Mouse (Mus musculus): ENCODE data around the gene Abcc4.
A peak's percentile ranks its signal among the peaks of the same experiment; 100 is the strongest.

Abcc4 gene

GRCm38 (mm10) chr14:118638447-118639275, 67.4 kb downstream of the Abcc4 start:
- no peak for DNase-seq (ENCODE audit: low spot score)

GRCm38 (mm10) chr14:118635493-118636183, 70.4 kb downstream of the Abcc4 start:
- DNase-seq (ENCODE audit: low spot score) = peak; percentile 35

- DNase-seq (ENCODE audit: low spot score) = no peak
Observed at GRCm38 (mm10) chr14:118629649-118630048, 76.4 kb downstream of the Abcc4 start.

- DNase-seq (ENCODE audit: low spot score) = no peak
Observed at GRCm38 (mm10) chr14:118621449-118621789, 84.6 kb downstream of the Abcc4 start.

- no peak for DNase-seq (ENCODE audit: low spot score)
Observed at GRCm38 (mm10) chr14:118620773-118621448, 85.1 kb downstream of the Abcc4 start.

GRCm38 (mm10) chr14:118616698-118617311, 89.2 kb downstream of the Abcc4 start:
- peak; percentile 18 for DNase-seq (ENCODE audit: low spot score)

- no peak for DNase-seq (ENCODE audit: low spot score)
Observed at GRCm38 (mm10) chr14:118613734-118614133, 92.3 kb downstream of the Abcc4 start.

GRCm38 (mm10) chr14:118611714-118612113, 94.3 kb downstream of the Abcc4 start:
- DNase-seq (ENCODE audit: low spot score) = no peak

- no peak for DNase-seq (ENCODE audit: low spot score)
Observed at GRCm38 (mm10) chr14:118610786-118611185, 95.2 kb downstream of the Abcc4 start.

- DNase-seq (ENCODE audit: low spot score) = no peak
Observed at GRCm38 (mm10) chr14:118608816-118609465, 97.1 kb downstream of the Abcc4 start.

GRCm38 (mm10) chr14:118608317-118608716, 97.7 kb downstream of the Abcc4 start:
- DNase-seq (ENCODE audit: low spot score) = no peak

- no peak for DNase-seq (ENCODE audit: low spot score)
Observed at GRCm38 (mm10) chr14:118606476-118606875, 99.5 kb downstream of the Abcc4 start.

GRCm38 (mm10) chr14:118604903-118605302, 101.1 kb downstream of the Abcc4 start:
- DNase-seq (ENCODE audit: low spot score) = no peak

- DNase-seq (ENCODE audit: low spot score) = no peak
Observed at GRCm38 (mm10) chr14:118602031-118602430, 104.0 kb downstream of the Abcc4 start.

- DNase-seq (ENCODE audit: low spot score) = no peak
Observed at GRCm38 (mm10) chr14:118600746-118601145, 105.3 kb downstream of the Abcc4 start.

- DNase-seq (ENCODE audit: low spot score) = no peak
Observed at GRCm38 (mm10) chr14:118598757-118599156, 107.3 kb downstream of the Abcc4 start.

GRCm38 (mm10) chr14:118594463-118594862, 111.6 kb downstream of the Abcc4 start:
- no peak for DNase-seq (ENCODE audit: low spot score)

GRCm38 (mm10) chr14:118591477-118592403, 114.3 kb downstream of the Abcc4 start:
- peak; percentile 75 for DNase-seq (ENCODE audit: low spot score)

GRCm38 (mm10) chr14:118582333-118582941, 123.6 kb downstream of the Abcc4 start:
- no peak for DNase-seq (ENCODE audit: low spot score)

GRCm38 (mm10) chr14:118581673-118582072, 124.3 kb downstream of the Abcc4 start:
- no peak for DNase-seq (ENCODE audit: low spot score)
